Mouse (Mus musculus): ENCODE results near the gene Foxp3.

- TF ChIP-seq MYOG (IDR thresholded peaks at IDR 0.05; ENCODE audit: control insufficient read depth in 1 of 3, insufficient read depth in 1 of 3, insufficient read length in 2 of 3, low read depth in 2 of 3) (no peak), POLR2A (IDR thresholded peaks at IDR 0.05; ENCODE audit: insufficient read length, low read depth) (no peak)
These were observed 30.6 kb downstream of the Foxp3 start for GRCm38 (mm10) chrX:7604004-7604403.
